Mouse (Mus musculus) ES-Bruce4 (cell line): Measurements from ENCODE around the gene Ypel2. TPM values are rescaled to one million over a fixed set of nuclear protein-coding genes. Genes with fewer than 3 reads are reported as not detected.

Source experiments
- H3K27ac ChIP-seq: 2 replicates; pipeline ENCODE4 v1.5.1; 2012; ENCODE audit warnings: low read length, inconsistent platforms; ENCODE audit not compliant: insufficient read depth
- H3K27me3 ChIP-seq: 2 replicates; pipeline ENCODE4 v1.6.1; 2012; ENCODE audit warnings: mild to moderate bottlenecking, low read length, inconsistent platforms; ENCODE audit not compliant: control insufficient read depth, poor library complexity, insufficient read depth, severe bottlenecking
- H3K36me3 ChIP-seq: 2 replicates; pipeline ENCODE4 v1.6.1; 2012; ENCODE audit warnings: inconsistent platforms, mild to moderate bottlenecking, low read length, moderate library complexity; ENCODE audit not compliant: control insufficient read depth, poor library complexity, insufficient read depth, severe bottlenecking
- H3K4me1 ChIP-seq: one replicate; pipeline ENCODE4 v1.8.1; 2011; ENCODE audit warnings: low read length; ENCODE audit not compliant: control insufficient read depth, insufficient read depth
- H3K4me3 ChIP-seq: 2 replicates; pipeline ENCODE4 v1.5.1; 2011; ENCODE audit warnings: low read depth, mild to moderate bottlenecking, low read length
- H3K9ac ChIP-seq: 2 replicates; pipeline ENCODE4 v1.6.1; 2012; ENCODE audit warnings: low read depth, mild to moderate bottlenecking, inconsistent platforms; ENCODE audit not compliant: poor library complexity, severe bottlenecking
- H3K9me3 ChIP-seq: replicated peaks from 2 replicates; pipeline ENCODE4 v1.6.1; 2012; ENCODE audit warnings: mild to moderate bottlenecking, low read length, inconsistent platforms; ENCODE audit not compliant: control insufficient read depth, poor library complexity, insufficient read depth, severe bottlenecking
- CTCF ChIP-seq: IDR thresholded peaks from one replicate; pipeline ENCODE4 v1.8.1; 2011; ENCODE audit warnings: low read depth, low read length
- EP300 ChIP-seq: IDR thresholded peaks from 2 replicates; pipeline ENCODE4 v1.6.1; 2011; ENCODE audit warnings: low read depth, low read length; ENCODE audit not compliant: insufficient read depth
- POLR2A ChIP-seq: IDR thresholded peaks from one replicate; pipeline ENCODE4 v1.8.1; 2011; ENCODE audit warnings: low read length; ENCODE audit not compliant: insufficient read depth
- polyA plus RNA-seq: library from polyadenylated mRNA; stranded (reverse); fragments of >200 nt; gene quantifications from 2 replicates; pipeline ENCODE4 v1.2.4, GENCODE M21; 2011; ENCODE audit warnings: low read depth; ENCODE audit not compliant: missing spikeins, insufficient read depth, insufficient read length

Ypel2 gene
- polyA plus RNA-seq, 1 experiment: 6.9 TPM

DNA sequence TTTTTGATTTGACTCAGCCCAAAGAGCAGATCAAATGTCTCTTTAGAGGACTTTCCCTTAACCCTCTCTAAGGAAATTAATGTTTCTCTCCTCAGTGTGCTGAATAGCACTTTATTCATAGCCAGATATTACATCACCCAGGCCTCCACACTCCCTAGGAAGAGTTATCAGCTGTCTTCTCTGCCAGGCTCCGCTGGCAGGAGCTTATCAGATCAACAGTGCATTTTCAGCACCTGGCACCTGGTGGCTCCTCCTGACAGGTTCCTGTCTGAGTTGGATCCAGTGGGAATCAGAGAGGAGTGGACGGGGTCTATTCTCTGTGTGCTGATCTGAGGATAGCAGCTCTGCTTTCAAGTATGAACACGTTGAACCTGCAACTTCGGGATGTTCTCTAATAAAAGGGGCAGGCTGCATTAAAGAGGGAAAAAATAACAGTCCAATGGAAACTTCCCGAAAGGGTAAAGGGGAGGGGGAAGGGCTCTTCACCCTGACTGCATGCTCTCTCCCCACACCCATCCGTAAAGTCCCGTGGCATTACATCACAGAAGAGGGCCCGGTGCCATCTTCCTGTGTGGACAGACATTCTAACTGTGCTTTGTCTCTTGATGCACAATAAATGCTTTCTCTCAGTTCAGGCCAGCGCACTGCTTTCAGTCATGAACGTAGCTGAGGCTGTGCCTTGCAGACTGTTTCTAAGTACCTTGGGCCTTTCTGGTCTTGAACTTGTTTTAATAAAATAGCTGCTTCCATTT is 8.7 kb upstream of the Ypel2 start:
- Histone ChIP-seq H3K4me1 (no peaks in the 10 kb centered on the region), H3K27ac (no peak overlapping the region), H3K36me3 (no peaks in the 10 kb centered on the region), H3K4me3 (no peak overlapping the region), H3K9me3 (no peaks in the 10 kb centered on the region; the same call in 1 of the 2 replicates), H3K27me3 (no peaks in the 10 kb centered on the region), H3K9ac (no peak overlapping the region)
- TF ChIP-seq EP300 (no peak), POLR2A (no peak), CTCF (no peak)

DNA sequence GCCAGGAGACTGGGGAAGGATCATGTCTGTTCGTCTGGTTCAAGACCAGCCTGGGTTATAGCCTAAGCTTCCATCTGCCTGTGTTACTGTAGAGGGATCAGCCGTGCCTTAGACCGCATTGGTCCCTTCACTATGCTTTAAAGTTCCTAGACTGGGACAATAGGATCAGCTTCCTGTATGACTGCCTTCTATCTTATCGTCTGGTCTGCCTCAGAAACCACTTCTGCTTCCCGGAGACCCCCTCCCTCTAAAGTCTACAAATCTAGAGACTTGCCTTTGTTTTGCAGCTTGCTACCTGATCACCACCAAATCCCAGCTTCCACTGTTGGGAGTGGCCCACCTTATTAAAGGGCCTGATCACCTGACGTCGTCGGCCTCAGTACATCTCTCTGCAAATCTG is 7.7 kb upstream of the Ypel2 start:
- H3K4me1 ChIP-seq: no peaks in the 10 kb centered on the region
- H3K27me3 ChIP-seq: no peaks in the 10 kb centered on the region
- TF ChIP-seq CTCF (no peak), POLR2A (no peak), EP300 (no peak)
- no peaks in the 10 kb centered on the region; the same call in 1 of the 2 replicates for H3K9me3 ChIP-seq
- H3K36me3 ChIP-seq: no peaks in the 10 kb centered on the region
- H3K27ac ChIP-seq: no peak overlapping the region
- H3K9ac ChIP-seq: no peak overlapping the region
- H3K4me3 ChIP-seq: no peak overlapping the region

DNA sequence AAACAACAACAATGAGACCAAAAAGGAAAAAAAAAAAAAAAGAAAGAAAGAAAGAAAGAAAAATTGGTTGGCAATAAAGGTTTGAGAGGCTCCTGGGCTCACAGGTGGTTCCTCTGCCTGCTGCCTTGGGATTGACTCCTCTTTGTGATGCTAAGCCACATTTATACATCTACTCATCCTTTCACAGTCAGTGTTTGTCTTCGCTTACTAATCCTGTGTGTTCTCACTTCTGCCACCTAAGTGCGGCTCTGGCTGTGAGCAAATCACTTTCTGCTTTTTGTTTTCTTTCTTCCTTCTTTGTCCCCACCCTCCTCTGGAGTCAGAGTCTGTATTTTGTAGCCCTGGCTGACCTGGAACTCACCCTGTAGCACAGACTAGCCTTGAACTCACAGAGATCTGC is 2.8 kb upstream of the Ypel2 start:
- Histone ChIP-seq H3K36me3 (no peaks in the 10 kb centered on the region), H3K9ac (no peak overlapping the region), H3K27me3 (no peaks in the 10 kb centered on the region), H3K27ac (0 out of 2 replicates have a peak overlapping the region, but pooled peaks have one; percentile 11), H3K9me3 (no peaks in the 10 kb centered on the region), H3K4me3 (no peak overlapping the region), H3K4me1 (peaks cover 2% of the 10 kb centered on the region)
- TF ChIP-seq POLR2A (no peak), EP300 (no peak), CTCF (no peak)

DNA sequence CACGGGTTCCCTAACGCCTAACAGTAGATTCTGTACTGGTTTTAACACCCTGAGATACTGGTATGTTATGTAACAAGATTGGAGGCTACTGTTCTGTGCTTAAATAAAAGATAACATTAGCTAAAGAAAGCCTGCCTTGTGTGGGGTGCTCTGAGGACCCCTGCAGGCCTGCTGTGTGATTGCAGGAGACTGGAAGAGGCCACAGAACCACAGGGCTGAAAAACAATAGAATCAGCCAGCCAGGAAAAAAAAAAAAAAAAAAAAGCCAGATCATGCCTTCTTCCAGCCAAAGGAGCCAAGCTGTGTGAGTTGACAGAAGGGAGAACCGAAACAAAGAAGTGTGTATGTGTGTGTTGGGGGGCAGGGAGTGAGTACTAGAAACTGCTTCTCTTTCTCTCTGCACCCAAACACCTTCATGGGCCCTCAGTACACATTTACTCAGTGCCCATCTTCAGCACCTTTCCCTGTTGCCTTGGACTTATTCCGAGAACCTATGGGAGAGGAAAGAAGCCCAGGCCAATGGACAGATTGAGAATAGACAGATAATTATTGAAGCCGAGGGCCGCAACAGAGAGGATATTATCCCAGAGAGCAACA is 2.2 kb upstream of the Ypel2 start:
- Histone ChIP-seq H3K9ac (no peak overlapping the region), H3K4me1 (peaks cover 2% of the 10 kb centered on the region), H3K27ac (peak overlapping the region; percentile 57)

DNA sequence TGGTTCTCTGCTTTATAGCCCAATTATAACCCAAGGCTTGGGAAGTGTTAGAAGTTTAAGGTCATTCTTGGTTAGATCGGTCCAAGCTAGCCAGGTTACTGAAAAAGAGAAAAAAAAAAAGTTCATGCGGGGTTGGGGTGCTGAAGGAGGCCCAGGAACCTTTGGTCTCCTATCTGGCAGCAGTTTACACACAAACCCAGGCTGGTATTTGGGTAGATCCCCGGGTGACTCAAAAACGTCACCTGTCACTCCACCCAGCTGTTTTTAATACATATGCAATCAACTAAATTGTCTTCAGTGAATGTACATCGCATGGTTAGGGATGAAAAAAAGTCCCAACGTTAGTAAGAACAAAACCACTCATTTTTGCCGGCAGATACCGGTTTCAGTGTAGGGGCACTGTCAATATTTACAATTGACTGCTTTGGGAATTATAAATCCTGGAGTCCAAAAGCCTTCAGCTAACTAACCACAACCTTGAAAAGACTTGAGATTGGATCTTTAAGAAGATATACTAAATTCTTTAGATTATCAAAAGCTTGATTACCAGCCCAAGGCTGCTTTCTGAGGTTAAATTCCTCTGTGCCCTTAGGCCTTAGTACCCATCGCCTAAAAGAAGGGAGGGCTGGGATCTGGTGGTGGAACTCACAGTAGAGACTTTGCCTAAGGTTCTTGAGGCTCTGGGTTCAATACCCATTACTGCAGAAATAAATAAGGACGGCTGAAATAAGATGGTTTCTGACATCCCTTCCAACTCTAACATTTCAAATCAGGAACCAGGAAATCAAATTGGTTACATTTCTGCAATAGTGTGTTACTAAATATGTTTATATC is 1.5 kb upstream of the Ypel2 start:
- 0 out of 2 replicates have a peak overlapping the region, but pooled peaks have one; percentile 65 for H3K9ac ChIP-seq
- no peak overlapping the region for H3K27ac ChIP-seq
- no peaks in the 10 kb centered on the region for H3K27me3 ChIP-seq
- H3K4me1 ChIP-seq: peaks cover 2% of the 10 kb centered on the region
- no peaks in the 10 kb centered on the region for H3K36me3 ChIP-seq
- H3K4me3 ChIP-seq: no peak overlapping the region
- no peaks in the 10 kb centered on the region for H3K9me3 ChIP-seq
- TF ChIP-seq EP300 (no peak), POLR2A (no peak), CTCF (no peak)

More for the DNA sequence above, 2.2 kb upstream of the Ypel2 start:
- Histone ChIP-seq H3K4me3 (no peak overlapping the region), H3K27me3 (no peaks in the 10 kb centered on the region), H3K36me3 (no peaks in the 10 kb centered on the region), H3K9me3 (no peaks in the 10 kb centered on the region)
- no peak for TF ChIP-seq POLR2A
- peak; percentile 68 for TF ChIP-seq CTCF

DNA sequence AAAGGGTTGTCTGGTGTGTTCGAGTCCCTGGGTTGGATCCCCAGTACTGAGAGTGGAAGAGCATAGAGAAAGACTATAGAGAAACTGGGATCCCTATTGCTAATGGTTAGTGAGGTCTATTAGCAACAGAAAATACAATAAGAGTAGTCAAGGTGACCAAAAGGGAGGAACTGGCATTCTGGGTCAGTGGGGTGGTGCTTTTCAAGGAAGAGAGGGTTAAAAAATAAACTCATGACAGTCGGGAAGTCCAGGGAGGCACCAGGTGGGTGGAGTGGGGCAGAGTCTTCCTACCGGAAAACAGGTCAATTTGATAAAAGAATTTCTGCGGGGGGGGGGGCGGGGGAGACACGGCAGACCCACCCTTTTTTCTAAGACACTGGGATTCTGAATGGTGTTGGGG is 823 bp upstream of the Ypel2 start:
- Histone ChIP-seq H3K4me1 (peaks cover 2% of the 10 kb centered on the region), H3K4me3 (peak overlapping the region; percentile 61), H3K27ac (peak overlapping the region; percentile 60), H3K27me3 (no peaks in the 10 kb centered on the region), H3K9ac (peak overlapping the region; percentile 65), H3K9me3 (no peaks in the 10 kb centered on the region), H3K36me3 (no peaks in the 10 kb centered on the region)
- no peak for TF ChIP-seq POLR2A
